ENCODE assay signal across 26 mouse cellular contexts in genomic region chr9:119842541-119843169, GRCm38 (mm10). TPM values are rescaled to one million over a fixed set of nuclear protein-coding genes. Genes with fewer than 3 reads are reported as not detected.
DNase-seq lines count a peak whose midpoint lies in the region; ATAC-seq and TF ChIP-seq lines count a peak whose summit lies in the region.
"Had no signal": no experiment of that assay in that cellular context is flagged by ENCODE, and none has a peak within 500 bp of the region (broad histone marks: within the 10 kb centered on the region; RNA-seq: fewer than 3 reads in every experiment).

No protein-coding gene starts in this region.

- 21% methylated on average over 4 of the region's 4 CpGs for WGBS in forebrain, embryonic 16.5 days
- WGBS in forebrain, embryonic 14.5 days, result 22% methylated on average over 4 of the region's 4 CpGs
- WGBS in kidney, adult 2 months, result 36% methylated on average over 4 of the region's 4 CpGs
- WGBS in midbrain, postnatal 0 days, result 11% methylated on average over 4 of the region's 4 CpGs
- WGBS in midbrain, embryonic 14.5 days, result 9% methylated on average over 4 of the region's 4 CpGs
- WGBS in limb, embryonic 12.5 days, result 30% methylated on average over 4 of the region's 4 CpGs

- H3K4me2 ChIP-seq in forebrain, embryonic 16.5 days (ENCODE audit: low read length), result no peak overlapping the region
- H3K4me2 ChIP-seq in forebrain, embryonic 14.5 days (ENCODE audit: low read length), result no peak overlapping the region
- no peak overlapping the region for H3K4me2 ChIP-seq in midbrain, postnatal 0 days (ENCODE audit: low read depth, low read length, poor library complexity, severe bottlenecking)
- no peak overlapping the region for H3K4me2 ChIP-seq in midbrain, embryonic 14.5 days (ENCODE audit: low read length)
- H3K4me2 ChIP-seq in limb, embryonic 12.5 days, result no peak overlapping the region
- H3K4me2 ChIP-seq: embryonic facial prominence, embryonic 12.5 days; lung, embryonic 15.5 days; neural tube, embryonic 12.5 days; stomach, embryonic 15.5 days had no signal

- no peak for DNase-seq in forebrain, embryonic 14.5 days (ENCODE audit: low spot score)
- no peak for DNase-seq in kidney, adult 2 months
- no peak for DNase-seq in kidney, postnatal 10 days
- no peak for DNase-seq in midbrain, postnatal 0 days (ENCODE audit: low spot score)
- DNase-seq in midbrain, embryonic 14.5 days, result no peak
- DNase-seq: adrenal gland, postnatal 36 days; cerebellum, adult 11 months; gastrocnemius, postnatal 36 days; lung, postnatal 36 days; thymus, adult 18-20 months; thymus, postnatal 36 days had no signal

- H3K4me1 ChIP-seq in forebrain, embryonic 16.5 days (replicated peaks; ENCODE audit: control insufficient read depth, insufficient read depth, low read length), result peaks cover 32% of the 10 kb centered on the region
- H3K4me1 ChIP-seq in forebrain, embryonic 14.5 days (ENCODE audit: control insufficient read depth, insufficient read depth, low read length), result peaks cover 35% of the 10 kb centered on the region
- peaks cover 3% of the 10 kb centered on the region; the same call in 1 of the 2 replicates for H3K4me1 ChIP-seq in kidney, adult 2 months (ENCODE audit: control insufficient read depth, insufficient read depth, low read length)
- H3K4me1 ChIP-seq in midbrain, postnatal 0 days (ENCODE audit: insufficient read depth, low read length), result no peaks in the 10 kb centered on the region
- peaks cover 10% of the 10 kb centered on the region; the same call in 1 of the 2 replicates for H3K4me1 ChIP-seq in midbrain, embryonic 14.5 days (ENCODE audit: control insufficient read depth, insufficient read depth, low read length)
- H3K4me1 ChIP-seq in limb, embryonic 12.5 days (replicated peaks), result peaks cover 56% of the 10 kb centered on the region
- H3K4me1 ChIP-seq: lung, embryonic 15.5 days had no signal

- H3K36me3 ChIP-seq in forebrain, embryonic 16.5 days (ENCODE audit: control insufficient read depth, insufficient read depth), result no peaks in the 10 kb centered on the region
- H3K36me3 ChIP-seq in forebrain, embryonic 14.5 days (ENCODE audit: control insufficient read depth, insufficient read depth, low read length), result no peaks in the 10 kb centered on the region
- H3K36me3 ChIP-seq in kidney, adult 2 months (ENCODE audit: control insufficient read depth, insufficient read depth, low read length), result no peaks in the 10 kb centered on the region
- H3K36me3 ChIP-seq in midbrain, postnatal 0 days (ENCODE audit: insufficient read depth, low read length), result no peaks in the 10 kb centered on the region
- no peaks in the 10 kb centered on the region for H3K36me3 ChIP-seq in midbrain, embryonic 14.5 days (ENCODE audit: control insufficient read depth, insufficient read depth, low read length)
- no peaks in the 10 kb centered on the region for H3K36me3 ChIP-seq in limb, embryonic 12.5 days
- H3K36me3 ChIP-seq: embryonic facial prominence, embryonic 12.5 days; heart, embryonic 10.5 days; lung, embryonic 15.5 days; neural tube, embryonic 12.5 days; stomach, embryonic 15.5 days had no signal

- H3K9me3 ChIP-seq in forebrain, embryonic 16.5 days (ENCODE audit: control insufficient read depth, low read length), result no peaks in the 10 kb centered on the region
- H3K9me3 ChIP-seq in forebrain, embryonic 14.5 days (replicated peaks; ENCODE audit: control insufficient read depth, low read length), result no peaks in the 10 kb centered on the region
- H3K9me3 ChIP-seq in midbrain, postnatal 0 days (ENCODE audit: low read length), result no peaks in the 10 kb centered on the region
- no peaks in the 10 kb centered on the region for H3K9me3 ChIP-seq in midbrain, embryonic 14.5 days (ENCODE audit: control insufficient read depth, low read length)
- H3K9me3 ChIP-seq in limb, embryonic 12.5 days, result no peaks in the 10 kb centered on the region
- H3K9me3 ChIP-seq: embryonic facial prominence, embryonic 12.5 days; heart, embryonic 10.5 days; lung, embryonic 15.5 days; neural tube, embryonic 12.5 days; stomach, embryonic 15.5 days had no signal

- no peak for TF ChIP-seq CTCF in kidney, adult 2 months (conservative IDR thresholded peaks at IDR 0.05; ENCODE audit: insufficient read depth, insufficient read length, low read depth, low read length)
- TF ChIP-seq CTCF in midbrain, postnatal 0 days (IDR thresholded peaks at IDR 0.05), result peak; percentile 59

- H3K27ac ChIP-seq in forebrain, embryonic 16.5 days (ENCODE audit: low read length), result no peak overlapping the region
- no peak overlapping the region for H3K27ac ChIP-seq in forebrain, embryonic 14.5 days (ENCODE audit: low read depth, low read length)
- H3K27ac ChIP-seq in kidney, adult 2 months (ENCODE audit: insufficient read depth, low read depth, low read length), result peak overlapping the region; percentile 63
- no peak overlapping the region for H3K27ac ChIP-seq in midbrain, postnatal 0 days (ENCODE audit: low read depth, low read length)
- no peak overlapping the region for H3K27ac ChIP-seq in midbrain, embryonic 14.5 days (replicated peaks; ENCODE audit: low read depth, low read length)
- H3K27ac ChIP-seq in limb, embryonic 12.5 days, result peak overlapping the region; percentile 17; the same call in 1 of the 2 replicates
- H3K27ac ChIP-seq: embryonic facial prominence, embryonic 12.5 days; kidney, postnatal 0 days; left cerebral cortex, adult 2 months; liver, embryonic 14.5 days; lung, embryonic 15.5 days; neural tube, embryonic 12.5 days; stomach, embryonic 15.5 days had no signal

- no peaks in the 10 kb centered on the region for H3K27me3 ChIP-seq in forebrain, embryonic 16.5 days (replicated peaks; ENCODE audit: control insufficient read depth, insufficient read depth, low read length)
- no peaks in the 10 kb centered on the region for H3K27me3 ChIP-seq in forebrain, embryonic 14.5 days (replicated peaks; ENCODE audit: control insufficient read depth, insufficient read depth, low read length)
- no peaks in the 10 kb centered on the region for H3K27me3 ChIP-seq in kidney, adult 2 months (replicated peaks; ENCODE audit: control insufficient read depth, insufficient read depth, low read length)
- no peaks in the 10 kb centered on the region for H3K27me3 ChIP-seq in midbrain, postnatal 0 days (ENCODE audit: insufficient read depth, low read length)
- no peaks in the 10 kb centered on the region for H3K27me3 ChIP-seq in midbrain, embryonic 14.5 days (ENCODE audit: control insufficient read depth, insufficient read depth, low read length)
- 0 out of 2 replicates have a peak, but pooled peaks cover 4% of the 10 kb centered on the region for H3K27me3 ChIP-seq in limb, embryonic 12.5 days
- H3K27me3 ChIP-seq: embryonic facial prominence, embryonic 12.5 days; lung, embryonic 15.5 days; neural tube, embryonic 12.5 days; stomach, embryonic 15.5 days had no signal

- 0 out of 2 replicates have a peak, but pooled peaks have one; percentile 35 for ATAC-seq in forebrain, embryonic 16.5 days
- no peak for ATAC-seq in forebrain, embryonic 14.5 days
- no peak for ATAC-seq in midbrain, postnatal 0 days (ENCODE audit: low FRiP score)
- no peak for ATAC-seq in midbrain, embryonic 14.5 days (ENCODE audit: low FRiP score, low TSS enrichment)
- no peak for ATAC-seq in limb, embryonic 12.5 days (ENCODE audit: insufficient number of reproducible peaks, insufficient read depth, low FRiP score, low TSS enrichment, low read depth)
- no peak for ATAC-seq in megakaryocyte, adult 5-6 weeks (ENCODE audit: poor library complexity, severe bottlenecking)

- no peak overlapping the region for H3K4me3 ChIP-seq in forebrain, embryonic 16.5 days (replicated peaks; ENCODE audit: low read length)
- no peak overlapping the region for H3K4me3 ChIP-seq in forebrain, embryonic 14.5 days (ENCODE audit: low read depth, low read length)
- no peak overlapping the region for H3K4me3 ChIP-seq in kidney, adult 2 months (ENCODE audit: insufficient read depth, low read depth, low read length)
- H3K4me3 ChIP-seq in midbrain, postnatal 0 days (ENCODE audit: low read depth, low read length), result no peak overlapping the region
- H3K4me3 ChIP-seq in midbrain, embryonic 14.5 days (replicated peaks; ENCODE audit: low read depth, low read length), result no peak overlapping the region
- no peak overlapping the region for H3K4me3 ChIP-seq in limb, embryonic 12.5 days (replicated peaks)
- H3K4me3 ChIP-seq: embryonic facial prominence, embryonic 12.5 days; heart, embryonic 10.5 days; left cerebral cortex, adult 2 months; lung, embryonic 15.5 days; neural tube, embryonic 12.5 days; stomach, embryonic 15.5 days had no signal

- no peak overlapping the region for H3K9ac ChIP-seq in forebrain, embryonic 16.5 days (replicated peaks; ENCODE audit: low read depth, low read length)
- H3K9ac ChIP-seq in forebrain, embryonic 14.5 days (ENCODE audit: low read length), result no peak overlapping the region
- H3K9ac ChIP-seq in midbrain, postnatal 0 days (replicated peaks; ENCODE audit: low read length, poor library complexity, severe bottlenecking), result no peak overlapping the region
- no peak overlapping the region for H3K9ac ChIP-seq in midbrain, embryonic 14.5 days (replicated peaks; ENCODE audit: low read length)
- no peak overlapping the region for H3K9ac ChIP-seq in limb, embryonic 12.5 days (replicated peaks)
- H3K9ac ChIP-seq: embryonic facial prominence, embryonic 12.5 days; liver, embryonic 14.5 days; lung, embryonic 15.5 days; neural tube, embryonic 12.5 days; stomach, embryonic 15.5 days had no signal

- no peak for TF ChIP-seq POLR2A in kidney, adult 2 months (IDR thresholded peaks at IDR 0.05; ENCODE audit: low read depth, low read length)

RNA-seq across cellular contexts. Expression of gene Scn11a, which starts 17.4 kb away (rescaled TPM):
- 0.26 and 0.27 TPM in 2 replicates for polyA plus RNA-seq in forebrain, embryonic 16.5 days (2015; fragmentation: Nextera tagmentation; extraction: Ambion mirVana)
- 0.14 and 0.15 TPM in 2 replicates for polyA plus RNA-seq in forebrain, embryonic 14.5 days (2014; fragmentation: Nextera tagmentation; extraction: Ambion mirVana)
- polyA plus RNA-seq in kidney, adult 2 months (2012; rRNA removed), result 0.01 and 0.03 TPM in 2 replicates
- 0.47 and 0.60 TPM in 2 replicates for total RNA-seq in midbrain, postnatal 0 days (2014; rRNA removed)
- polyA plus RNA-seq in midbrain, postnatal 0 days (2015; fragmentation: Nextera tagmentation; extraction: Ambion mirVana), result 0.27 and 0.35 TPM in 2 replicates
- polyA plus RNA-seq in midbrain, embryonic 14.5 days (2014; fragmentation: Nextera tagmentation; extraction: Ambion mirVana), result 0.13 and 0.29 TPM in 2 replicates
- polyA plus RNA-seq in limb, embryonic 12.5 days (2016; fragmentation: Nextera tagmentation; extraction: Ambion mirVana), result 0.22 and 0.28 TPM in 2 replicates
- not detected in 2 replicates for total RNA-seq in megakaryocyte, adult 5-6 weeks (2015)
- total RNA-seq in megakaryocyte, adult 5-6 weeks (2017), result not detected in 2 replicates
- total RNA-seq: common myeloid progenitor, adult 5-6 weeks; gastrocnemius, adult 18-20 months; gastrocnemius, postnatal 36 days; megakaryocyte-erythroid progenitor cell, adult 5-6 weeks had no signal
- polyA plus RNA-seq: heart, embryonic 16.5 days; lung, embryonic 15.5 days had no signal

RNA-seq across cellular contexts. Expression of gene Wdr48, which starts 52.0 kb away (rescaled TPM):
- 85.2 and 89.8 TPM in 2 replicates for polyA plus RNA-seq in forebrain, embryonic 16.5 days (2015; fragmentation: Nextera tagmentation; extraction: Ambion mirVana)
- 77.3 TPM in 2 replicates for polyA plus RNA-seq in forebrain, embryonic 14.5 days (2014; fragmentation: Nextera tagmentation; extraction: Ambion mirVana)
- 27.3 and 32.2 TPM in 2 replicates for polyA plus RNA-seq in kidney, adult 2 months (2012; rRNA removed)
- 53.0 and 75.3 TPM in 2 replicates for total RNA-seq in midbrain, postnatal 0 days (2014; rRNA removed)
- 48.8 and 49.5 TPM in 2 replicates for polyA plus RNA-seq in midbrain, postnatal 0 days (2015; fragmentation: Nextera tagmentation; extraction: Ambion mirVana)
- 65.5 and 75.6 TPM in 2 replicates for polyA plus RNA-seq in midbrain, embryonic 14.5 days (2014; fragmentation: Nextera tagmentation; extraction: Ambion mirVana)
- polyA plus RNA-seq in limb, embryonic 12.5 days (2016; fragmentation: Nextera tagmentation; extraction: Ambion mirVana), result 63.7 and 66.2 TPM in 2 replicates
- total RNA-seq in megakaryocyte, adult 5-6 weeks (2015), result 49.1 and 62.1 TPM in 2 replicates
- total RNA-seq in megakaryocyte, adult 5-6 weeks (2017), result 40.8 and 56.3 TPM in 2 replicates

Comparison
In these comparisons a context has a peak if more than half of its experiments do, and no peak if none do; other contexts are left out.
1. H3K27ac ChIP-seq: peak in kidney, adult 2 months (single experiment) and limb, embryonic 12.5 days (single experiment); none in forebrain, embryonic 16.5 days (single experiment), forebrain, embryonic 14.5 days (single experiment), midbrain, postnatal 0 days (single experiment) and midbrain, embryonic 14.5 days (single experiment).